Mouse (Mus musculus): ENCODE measurements around the gene Umodl1.

Gene Umodl1

GRCm38 (mm10) chr17:31000897-31001296 lies 46.5 kb downstream of the Umodl1 start:
- peak; percentile 65 for DNase-seq (ENCODE audit: extremely low spot score)

GRCm38 (mm10) chr17:31002613-31003012 lies 48.2 kb downstream of the Umodl1 start:
- DNase-seq (ENCODE audit: extremely low spot score) = no peak

GRCm38 (mm10) chr17:31005284-31005683 lies 50.8 kb downstream of the Umodl1 start:
- DNase-seq (ENCODE audit: extremely low spot score) = no peak

GRCm38 (mm10) chr17:31007357-31007756 lies 52.9 kb downstream of the Umodl1 start:
- DNase-seq (ENCODE audit: extremely low spot score) = no peak

- DNase-seq (ENCODE audit: extremely low spot score) = no peak
Observed at GRCm38 (mm10) chr17:31008416-31008815, 54.0 kb downstream of the Umodl1 start.

- peak; percentile 67 for DNase-seq (ENCODE audit: extremely low spot score)
Observed at GRCm38 (mm10) chr17:31011551-31012394, 57.3 kb downstream of the Umodl1 start.

- DNase-seq (ENCODE audit: extremely low spot score) = peak; percentile 64
Observed at GRCm38 (mm10) chr17:31018267-31018666, 63.8 kb downstream of the Umodl1 start.

- DNase-seq (ENCODE audit: extremely low spot score) = peak; percentile 72
Observed at GRCm38 (mm10) chr17:31019505-31019904, 65.1 kb downstream of the Umodl1 start.

GRCm38 (mm10) chr17:31020078-31020477 lies 65.6 kb downstream of the Umodl1 start:
- no peak for DNase-seq (ENCODE audit: extremely low spot score)

GRCm38 (mm10) chr17:31021276-31021675 lies 66.8 kb downstream of the Umodl1 start:
- DNase-seq (ENCODE audit: extremely low spot score) = no peak

- DNase-seq (ENCODE audit: extremely low spot score) = no peak
Observed at GRCm38 (mm10) chr17:31024125-31024781, 69.8 kb downstream of the Umodl1 start.

- DNase-seq (ENCODE audit: extremely low spot score) = no peak
Observed at GRCm38 (mm10) chr17:31024782-31025125, 70.3 kb downstream of the Umodl1 start.

GRCm38 (mm10) chr17:31026986-31027385 lies 72.5 kb downstream of the Umodl1 start:
- no peak for DNase-seq (ENCODE audit: extremely low spot score)

- no peak for DNase-seq (ENCODE audit: extremely low spot score)
Observed at GRCm38 (mm10) chr17:31027723-31028122, 73.3 kb downstream of the Umodl1 start.

- DNase-seq (ENCODE audit: extremely low spot score) = no peak
Observed at GRCm38 (mm10) chr17:31028821-31029370, 74.5 kb downstream of the Umodl1 start.

- no peak for DNase-seq (ENCODE audit: extremely low spot score)
Observed at GRCm38 (mm10) chr17:31029407-31029806, 75.0 kb downstream of the Umodl1 start.

- DNase-seq (ENCODE audit: extremely low spot score) = no peak
Observed at GRCm38 (mm10) chr17:31032341-31032740, 77.9 kb downstream of the Umodl1 start.

- no peak for DNase-seq (ENCODE audit: extremely low spot score)
Observed at GRCm38 (mm10) chr17:31033251-31033650, 78.8 kb downstream of the Umodl1 start.

GRCm38 (mm10) chr17:31034165-31034564 lies 79.7 kb downstream of the Umodl1 start:
- no peak for DNase-seq (ENCODE audit: extremely low spot score)

- no peak for DNase-seq (ENCODE audit: extremely low spot score)
Observed at GRCm38 (mm10) chr17:31034674-31035356, 80.4 kb downstream of the Umodl1 start.

- no peak for DNase-seq (ENCODE audit: extremely low spot score)
Observed at GRCm38 (mm10) chr17:31036168-31036876, 81.9 kb downstream of the Umodl1 start.

GRCm38 (mm10) chr17:31037331-31037730 lies 82.9 kb downstream of the Umodl1 start:
- DNase-seq (ENCODE audit: extremely low spot score) = no peak
